Mouse (Mus musculus) right cerebral cortex, postnatal 25 days (tissue): ENCODE data around the gene Fuca1.
"Not testable (repeated sequence)": the region's sequence is repeated elsewhere in the genome, so short reads cannot be mapped to it uniquely, and the experiment has no call there.

Experiments
- DNase-seq: peaks from one replicate; pipeline ENCODE4 v3.0.0; 2022

The Fuca1 gene

GRCm38 (mm10) chr4:135926195-135926808 is 5.8 kb downstream of the Fuca1 start:
- no peak for DNase-seq

GRCm38 (mm10) chr4:135926861-135927260 is 6.3 kb downstream of the Fuca1 start:
- DNase-seq = no peak

DNA sequence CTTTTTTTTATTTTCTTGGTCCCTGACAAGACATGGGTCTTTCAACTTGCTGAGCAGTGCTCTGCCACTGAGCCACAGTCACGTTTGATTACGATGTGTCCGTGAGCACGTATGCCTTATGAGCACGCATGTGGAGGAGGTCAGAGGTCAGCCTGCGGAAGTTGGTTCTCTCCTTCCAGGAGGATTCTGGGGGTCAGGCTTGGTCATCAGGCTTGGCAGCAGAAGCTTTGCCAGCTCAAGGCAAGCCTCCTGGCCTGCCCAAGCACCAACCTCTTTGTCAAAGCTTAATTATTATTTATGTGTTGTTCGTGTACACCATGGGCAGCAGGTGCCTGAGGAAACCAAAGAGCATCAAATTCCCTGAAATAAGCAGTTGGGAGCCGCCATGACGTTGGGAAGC is 7.8 kb downstream of the Fuca1 start:
- no peak for DNase-seq

GRCm38 (mm10) chr4:135929405-135929804 is 8.9 kb downstream of the Fuca1 start:
- no peak for DNase-seq

DNA sequence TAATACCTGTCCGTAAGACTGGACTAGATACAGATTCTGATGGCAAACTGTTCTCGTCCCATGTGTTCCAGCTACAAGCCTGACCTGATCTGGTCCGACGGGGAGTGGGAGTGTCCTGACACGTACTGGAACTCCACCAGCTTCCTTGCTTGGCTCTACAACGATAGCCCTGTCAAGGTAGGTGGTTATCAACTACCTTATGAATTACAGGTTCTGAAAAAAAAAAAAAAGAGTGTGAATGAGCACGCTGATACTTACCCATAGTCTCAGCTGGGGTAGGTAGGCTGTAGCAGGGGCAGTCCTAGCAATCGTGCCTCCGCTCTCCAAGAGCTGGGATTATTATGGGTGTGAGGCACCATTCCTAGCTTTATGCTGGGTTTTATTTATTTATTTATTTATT is 9.3 kb downstream of the Fuca1 start:
- DNase-seq = no peak

DNA sequence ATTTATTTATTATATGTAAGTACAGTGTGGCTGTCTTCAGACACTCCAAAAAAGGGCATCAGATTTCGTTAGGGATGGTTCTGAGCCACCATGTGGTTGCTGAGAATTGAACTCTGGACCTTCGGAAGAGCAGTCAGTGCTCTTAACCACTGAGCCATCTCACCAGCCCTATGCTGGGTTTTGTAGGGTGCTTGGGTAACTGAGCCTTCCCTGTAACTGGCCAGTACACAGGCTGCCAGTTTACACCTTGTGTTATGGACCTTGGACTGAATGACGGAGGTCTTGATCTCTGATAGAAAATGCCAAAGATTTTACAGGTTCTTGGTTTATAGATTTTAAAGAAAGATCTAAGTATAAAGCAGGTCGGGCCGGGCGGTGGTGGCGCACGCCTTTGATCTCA is 9.7 kb downstream of the Fuca1 start:
- no peak for DNase-seq

GRCm38 (mm10) chr4:135931832-135932231 is 11.3 kb downstream of the Fuca1 start:
- DNase-seq = no peak

DNA sequence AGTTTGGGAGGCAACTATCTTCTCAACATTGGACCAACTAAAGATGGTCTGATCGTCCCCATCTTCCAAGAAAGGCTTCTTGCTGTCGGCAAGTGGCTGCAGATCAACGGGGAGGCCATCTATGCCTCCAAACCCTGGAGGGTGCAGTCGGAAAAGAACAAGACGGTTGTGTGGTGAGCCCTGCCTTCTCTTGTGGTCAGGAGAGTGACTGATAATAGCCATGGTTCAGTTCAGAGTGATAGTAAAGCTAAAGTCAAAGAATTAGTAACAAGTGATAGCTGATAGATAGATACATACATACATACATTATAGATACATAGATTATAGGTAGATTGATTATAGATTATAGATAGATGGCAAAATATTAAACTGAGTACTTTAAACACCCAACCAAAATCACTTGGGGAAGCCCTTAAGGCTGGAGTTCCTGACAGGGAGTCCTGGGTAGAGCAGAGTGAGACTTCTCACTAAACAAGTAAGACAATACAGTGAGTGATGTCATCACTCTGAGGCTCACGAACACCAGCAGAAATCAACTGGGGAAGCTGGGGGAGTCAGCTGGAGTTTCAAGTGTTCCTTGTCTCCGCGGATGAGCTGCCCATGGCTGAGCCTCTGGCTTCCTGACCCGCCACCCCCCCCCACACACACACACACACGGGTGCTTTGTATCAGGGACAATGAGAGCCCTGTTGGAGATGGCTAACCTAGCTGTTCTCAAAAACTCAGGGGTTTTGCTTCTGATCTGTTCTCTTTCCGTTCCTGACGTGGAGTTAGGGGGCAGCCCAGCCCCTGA is 14.4 kb downstream of the Fuca1 start:
- no peak for DNase-seq

DNA sequence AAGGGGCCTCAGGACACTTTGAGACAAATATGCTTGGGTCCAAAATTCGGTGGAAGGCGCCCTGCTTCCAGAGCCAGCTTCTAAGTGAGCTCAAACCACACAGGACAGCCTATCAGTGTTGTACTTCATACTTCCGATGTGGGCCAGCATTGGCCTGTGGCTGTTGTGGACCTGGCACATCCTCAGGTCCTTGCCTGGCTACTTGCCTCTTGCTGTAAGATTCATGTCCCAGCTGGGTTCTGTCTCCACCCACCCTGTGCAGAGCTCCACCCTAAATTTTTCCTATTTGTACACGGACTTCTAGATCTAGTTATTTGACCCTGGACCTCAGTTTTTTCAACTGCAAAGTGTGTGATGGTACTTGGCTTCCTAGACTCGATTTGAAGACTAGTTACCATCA is 15.0 kb downstream of the Fuca1 start:
- DNase-seq = no peak

DNA sequence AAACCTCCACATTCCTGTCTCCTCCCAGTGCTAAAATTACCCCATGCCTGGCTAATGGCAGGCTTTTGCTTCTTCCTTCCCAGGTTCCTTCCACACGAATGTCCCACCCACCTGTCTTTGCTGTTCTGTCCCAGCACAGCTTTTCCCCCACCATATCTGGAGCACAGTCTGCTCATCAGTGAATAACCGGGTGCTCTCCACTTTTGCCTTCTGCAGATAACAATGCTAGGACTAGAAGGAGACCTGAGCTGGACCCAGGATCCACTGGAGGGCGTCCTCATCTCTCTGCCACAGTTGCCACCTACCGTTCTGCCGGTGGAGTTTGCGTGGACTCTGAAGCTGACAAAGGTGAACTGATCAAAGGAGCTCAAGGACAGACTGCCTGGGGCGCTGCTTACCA is 18.3 kb downstream of the Fuca1 start:
- DNase-seq = no peak

- DNase-seq = not testable (repeated sequence)
Measured at GRCm38 (mm10) chr4:135941026-135941425, 20.5 kb downstream of the Fuca1 start.

- DNase-seq = no peak
Measured at GRCm38 (mm10) chr4:135942193-135942592, 21.7 kb downstream of the Fuca1 start.

DNA sequence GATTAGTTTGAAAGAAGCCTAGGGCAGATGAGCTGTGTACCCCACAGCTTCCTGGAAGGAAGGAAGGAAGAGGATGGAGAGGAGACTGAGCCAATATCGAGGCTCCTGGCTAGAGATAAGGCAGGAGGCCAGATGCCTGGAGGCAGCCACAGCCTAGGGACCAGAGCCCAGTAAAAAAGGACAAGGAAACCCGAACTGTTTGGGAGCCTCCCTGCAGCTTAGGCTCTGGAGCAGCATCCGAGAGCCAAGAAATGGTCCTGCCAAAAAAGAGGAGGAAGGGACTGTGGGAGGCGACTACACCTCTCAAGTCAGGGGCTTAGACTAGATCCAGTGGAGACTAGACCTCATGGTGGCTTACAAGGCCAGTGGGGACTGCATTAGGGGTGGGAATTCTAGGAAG is 22.9 kb downstream of the Fuca1 start:
- no peak for DNase-seq

DNA sequence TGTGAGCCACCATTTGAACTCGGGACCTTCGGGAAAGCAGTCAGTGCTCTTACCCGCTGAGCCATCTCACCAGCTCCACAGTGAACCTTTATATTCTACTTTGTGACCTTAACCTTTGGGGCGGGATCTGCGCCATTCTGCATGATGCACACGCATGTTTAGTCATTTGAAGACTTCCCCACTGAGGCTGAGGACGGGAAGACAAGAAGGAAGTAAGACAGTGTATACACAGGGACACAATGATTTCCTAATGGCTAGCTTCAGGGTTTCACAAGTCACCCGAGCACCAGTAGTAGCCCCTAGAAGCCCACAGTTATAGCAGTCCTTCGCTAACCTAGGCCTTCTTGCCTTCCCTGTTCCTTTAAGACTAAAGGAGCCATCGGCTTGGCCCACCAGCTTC is 25.2 kb downstream of the Fuca1 start:
- DNase-seq = no peak

GRCm38 (mm10) chr4:135946278-135946658 is 25.7 kb downstream of the Fuca1 start, which contains the start of gene Hmgcl:
Gene Hmgcl (plus strand): TSS chr4:135946448.
- DNase-seq = peak; percentile 93

- no peak for DNase-seq
Measured at GRCm38 (mm10) chr4:135946659-135947301, 26.2 kb downstream of the Fuca1 start.

DNA sequence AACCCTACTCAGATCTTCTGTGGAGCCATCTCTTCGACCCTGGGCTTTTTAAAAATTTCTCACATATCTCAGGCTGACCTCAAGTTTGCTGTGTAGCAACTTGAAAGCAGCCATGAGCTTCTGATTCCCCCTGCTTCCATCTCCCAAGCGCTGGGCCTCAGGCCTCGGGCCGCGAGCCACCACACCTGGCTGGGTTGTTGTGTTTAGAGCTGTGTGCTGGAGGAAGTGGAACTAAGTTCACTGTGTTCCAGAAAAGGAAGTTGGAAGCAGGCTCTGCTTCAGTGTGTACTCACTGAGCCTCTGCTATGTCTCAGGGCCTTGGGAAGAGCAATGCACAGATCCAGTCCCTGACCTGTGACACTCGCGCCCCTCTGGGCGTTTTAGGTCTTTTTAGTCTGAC is 27.6 kb downstream of the Fuca1 start:
- no peak for DNase-seq

DNA sequence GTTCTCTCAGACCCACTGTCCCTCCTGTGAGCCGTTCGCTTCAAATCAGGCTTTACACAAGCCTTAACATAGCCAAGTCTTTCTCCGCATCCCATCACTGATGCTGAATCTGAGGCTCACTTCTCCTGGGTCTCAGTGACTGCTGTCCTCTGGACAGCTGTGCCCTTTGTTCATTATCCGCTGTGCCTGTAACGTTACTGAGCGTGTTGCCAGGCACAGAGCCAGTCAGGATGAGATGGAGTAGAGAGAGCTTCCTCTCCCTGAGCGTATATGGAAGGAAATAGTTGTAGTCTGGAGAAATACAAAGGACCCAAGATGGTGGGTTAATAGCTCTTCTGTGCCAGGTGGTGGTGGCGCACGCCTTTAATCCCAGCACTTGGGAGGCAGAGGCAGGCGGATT is 28.9 kb downstream of the Fuca1 start:
- DNase-seq = no peak

- no peak for DNase-seq
Measured at GRCm38 (mm10) chr4:135949911-135950310, 29.4 kb downstream of the Fuca1 start.

DNA sequence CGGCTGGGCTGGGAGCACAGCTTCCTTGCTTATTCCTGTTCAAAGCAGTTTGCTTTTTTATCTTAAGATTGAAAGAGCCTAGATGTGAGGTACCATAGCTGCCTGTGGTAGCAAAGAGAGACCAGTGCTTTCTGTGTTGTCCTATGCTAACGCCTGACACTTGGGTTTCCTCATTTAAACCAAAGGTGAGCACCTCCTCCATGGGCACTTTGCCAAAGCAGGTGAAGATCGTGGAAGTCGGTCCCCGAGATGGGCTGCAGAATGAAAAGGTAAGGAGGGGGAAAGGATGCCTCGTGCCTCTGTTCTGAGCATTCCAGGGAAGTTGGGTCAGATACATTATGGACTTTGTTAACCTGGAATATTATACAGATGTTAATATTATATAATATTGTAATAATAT is 29.8 kb downstream of the Fuca1 start:
- DNase-seq = no peak

DNA sequence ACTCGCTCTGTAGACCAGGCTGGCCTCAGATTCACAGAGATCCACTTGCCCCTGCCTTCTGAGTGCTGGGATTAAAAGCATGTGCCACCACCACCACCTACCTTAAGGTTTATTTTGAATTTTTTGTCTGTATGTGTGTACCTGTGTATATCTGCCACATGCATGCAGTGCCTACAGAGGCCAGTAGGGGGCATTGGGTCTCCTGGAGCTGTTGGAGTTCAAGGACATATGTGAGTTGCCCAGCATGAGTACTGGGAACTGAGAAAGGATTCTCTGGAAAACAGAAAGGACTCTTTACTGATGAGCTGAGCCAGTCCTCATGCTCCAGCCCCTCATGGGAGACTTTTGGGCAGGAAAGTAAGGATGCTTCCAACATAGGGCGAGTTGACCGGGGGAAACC is 31.0 kb downstream of the Fuca1 start:
- no peak for DNase-seq

GRCm38 (mm10) chr4:135953179-135953578 is 32.6 kb downstream of the Fuca1 start:
- DNase-seq = no peak

DNA sequence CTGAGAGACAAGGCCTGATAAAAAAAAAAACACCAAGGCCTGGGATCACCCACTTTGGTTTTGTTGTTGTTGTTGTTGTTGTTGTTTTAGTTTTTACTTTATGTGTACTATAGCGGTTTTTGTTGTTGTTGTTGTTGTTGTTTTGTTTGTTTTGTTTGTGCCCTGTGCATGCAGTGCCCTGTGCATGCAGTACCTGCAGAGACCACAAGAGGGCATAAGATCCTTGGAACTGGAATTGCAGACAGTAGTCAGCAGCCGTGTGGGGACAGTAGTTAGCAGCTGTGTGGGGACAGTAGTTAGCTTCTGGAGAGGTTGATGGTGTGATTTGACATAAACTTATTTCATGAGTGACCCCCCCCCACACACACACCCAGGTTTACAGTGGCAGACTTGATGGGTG is 33.7 kb downstream of the Fuca1 start:
- peak; percentile 55 for DNase-seq

DNA sequence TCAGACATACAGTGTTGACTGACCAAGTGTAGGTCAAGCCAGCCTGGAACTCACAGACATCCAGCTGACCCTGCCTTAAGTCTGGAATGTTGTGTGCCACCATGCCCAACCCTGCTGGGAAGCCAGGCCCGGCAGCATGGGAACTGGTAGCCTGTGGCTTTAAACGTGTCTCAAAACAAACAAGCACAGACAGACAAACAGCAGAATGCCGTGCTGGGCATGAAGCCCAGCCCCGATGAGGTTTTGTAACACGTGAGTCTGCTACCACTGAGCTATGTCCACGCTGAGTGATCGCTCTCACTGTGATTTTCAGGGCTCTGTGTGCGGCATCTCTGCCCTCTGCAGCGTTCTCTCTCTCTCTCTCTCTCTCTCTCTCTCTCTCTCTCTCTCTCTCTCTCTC is 35.4 kb downstream of the Fuca1 start:
- DNase-seq = no peak
